Comparison of ENCODE assay signal across 16 mouse cellular contexts in the genomic region with DNA sequence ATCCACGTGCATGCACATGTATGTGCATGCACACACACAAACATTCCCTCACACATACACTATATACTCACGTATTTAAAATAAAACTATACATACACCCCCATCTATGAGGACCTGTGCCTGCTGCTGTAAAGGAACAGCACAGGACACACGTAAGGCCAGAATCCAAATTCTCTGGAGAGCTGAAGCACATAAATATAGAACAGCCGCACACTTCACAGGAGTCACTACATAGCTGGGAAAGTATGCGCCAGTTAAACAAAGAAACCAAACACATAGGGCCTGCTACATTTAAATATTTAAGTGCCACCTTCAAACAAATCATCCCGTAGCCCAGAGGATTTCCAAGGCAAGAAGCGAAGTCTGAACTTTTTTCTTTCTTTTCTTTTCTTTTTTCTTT.
DNase-seq lines count a peak whose midpoint lies in the region; ATAC-seq and TF ChIP-seq lines count a peak whose summit lies in the region.
"Had no signal": no experiment of that assay in that cellular context is flagged by ENCODE, and none has a peak within 500 bp of the region (broad histone marks: within the 10 kb centered on the region; RNA-seq: fewer than 3 reads in every experiment).

No protein-coding gene starts in this region.

- ATAC-seq in heart, embryonic 12.5 days (ENCODE audit: insufficient number of reproducible peaks, low FRiP score): no peak
- no peak for ATAC-seq in intestine, postnatal 0 days
- no peak; the same call in 1 of the 2 replicates for ATAC-seq in megakaryocyte-erythroid progenitor cell, adult 5-6 weeks (replicated peaks; ENCODE audit: low FRiP score, low TSS enrichment, poor library complexity, severe bottlenecking)
- no peak for ATAC-seq in neural tube, embryonic 15.5 days (ENCODE audit: low FRiP score)
- ATAC-seq: inflammation-experienced regulatory T-cells, adult 6 months; midbrain, embryonic 13.5 days had no signal

- H3K4me1 ChIP-seq in heart, embryonic 10.5 days: peaks cover 21% of the 10 kb centered on the region
- peaks cover 20% of the 10 kb centered on the region for H3K4me1 ChIP-seq in heart, embryonic 12.5 days (replicated peaks)
- no peaks in the 10 kb centered on the region for H3K4me1 ChIP-seq in intestine, postnatal 0 days (replicated peaks; ENCODE audit: control insufficient read depth, insufficient read depth, low read length)
- H3K4me1 ChIP-seq in neural tube, embryonic 15.5 days: no peaks in the 10 kb centered on the region
- H3K4me1 ChIP-seq: embryonic facial prominence, embryonic 15.5 days had no signal

- H3K9ac ChIP-seq in heart, embryonic 12.5 days: no peak overlapping the region
- H3K9ac ChIP-seq in intestine, postnatal 0 days (ENCODE audit: low read depth, low read length): no peak overlapping the region
- no peak overlapping the region for H3K9ac ChIP-seq in neural tube, embryonic 15.5 days (replicated peaks)
- H3K9ac ChIP-seq: embryonic facial prominence, embryonic 15.5 days; midbrain, embryonic 13.5 days had no signal

- peak; percentile 28 for DNase-seq in heart, embryonic 10.5 days (ENCODE audit: low spot score)
- no peak for DNase-seq in left cerebral cortex, adult 2 months (ENCODE audit: extremely low spot score in 1 of 2, low spot score in 2 of 2)
- no peak for DNase-seq in left cerebral cortex, adult 18-20 months (ENCODE audit: low spot score in 2 of 2)
- peak; percentile 20 for DNase-seq in brain, adult 2 months (ENCODE audit: low read depth, low spot score)
- DNase-seq: adrenal gland, adult 2 months; cerebellum, adult 2 months; kidney, postnatal 14 days; left cerebral cortex, postnatal 4 days had no signal

- no peaks in the 10 kb centered on the region for H3K27me3 ChIP-seq in heart, embryonic 10.5 days (ENCODE audit: insufficient read depth, poor library complexity, severe bottlenecking)
- H3K27me3 ChIP-seq in heart, embryonic 12.5 days (replicated peaks): no peaks in the 10 kb centered on the region
- no peaks in the 10 kb centered on the region for H3K27me3 ChIP-seq in intestine, postnatal 0 days (replicated peaks; ENCODE audit: control insufficient read depth, insufficient read depth, low read length)
- H3K27me3 ChIP-seq in neural tube, embryonic 15.5 days (replicated peaks): no peaks in the 10 kb centered on the region
- H3K27me3 ChIP-seq: embryonic facial prominence, embryonic 15.5 days; midbrain, embryonic 13.5 days had no signal

- H3K36me3 ChIP-seq in heart, embryonic 10.5 days: no peaks in the 10 kb centered on the region
- H3K36me3 ChIP-seq in heart, embryonic 12.5 days: no peaks in the 10 kb centered on the region
- no peaks in the 10 kb centered on the region for H3K36me3 ChIP-seq in intestine, postnatal 0 days (ENCODE audit: control insufficient read depth, insufficient read depth)
- no peaks in the 10 kb centered on the region for H3K36me3 ChIP-seq in neural tube, embryonic 15.5 days
- H3K36me3 ChIP-seq: embryonic facial prominence, embryonic 15.5 days; midbrain, embryonic 13.5 days had no signal

- intact Hi-C loops in left cerebral cortex, adult 2 months (cut with DNase I): loop anchor here (2.0 kb wide), 1 partner anchor 75 kb away; a partner anchor contains a TSS

- no peak overlapping the region for H3K4me3 ChIP-seq in heart, embryonic 10.5 days
- no peak overlapping the region for H3K4me3 ChIP-seq in heart, embryonic 12.5 days
- peak overlapping the region; percentile 28 for H3K4me3 ChIP-seq in left cerebral cortex, adult 2 months
- no peak overlapping the region for H3K4me3 ChIP-seq in intestine, postnatal 0 days (ENCODE audit: low read depth, low read length)
- H3K4me3 ChIP-seq in neural tube, embryonic 15.5 days (replicated peaks): no peak overlapping the region
- H3K4me3 ChIP-seq: embryonic facial prominence, embryonic 15.5 days; midbrain, embryonic 13.5 days had no signal

- H3K27ac ChIP-seq in heart, embryonic 10.5 days: peak overlapping the region; percentile 39
- no peak overlapping the region for H3K27ac ChIP-seq in heart, embryonic 12.5 days (ENCODE audit: poor library complexity, severe bottlenecking)
- H3K27ac ChIP-seq in left cerebral cortex, adult 2 months: peak overlapping the region; percentile 80; the same call in 1 of the 2 replicates
- H3K27ac ChIP-seq in intestine, postnatal 0 days (ENCODE audit: low read depth, low read length): 0 out of 2 replicates have a peak overlapping the region, but pooled peaks have one; percentile 10
- H3K27ac ChIP-seq in neural tube, embryonic 15.5 days (replicated peaks): no peak overlapping the region; the same call in 1 of the 2 replicates
- H3K27ac ChIP-seq: embryonic facial prominence, embryonic 15.5 days had no signal

- H3K4me2 ChIP-seq in heart, embryonic 12.5 days: no peak overlapping the region
- H3K4me2 ChIP-seq in intestine, postnatal 0 days (replicated peaks; ENCODE audit: low read depth): peak overlapping the region; percentile 21; the same call in 1 of the 2 replicates
- no peak overlapping the region for H3K4me2 ChIP-seq in neural tube, embryonic 15.5 days
- H3K4me2 ChIP-seq: embryonic facial prominence, embryonic 15.5 days; liver, embryonic 11.5 days; midbrain, embryonic 13.5 days had no signal

- TF ChIP-seq CTCF in left cerebral cortex, adult 2 months (IDR thresholded peaks at IDR 0.05): no peak
- TF ChIP-seq CTCF in intestine, postnatal 0 days (IDR thresholded peaks at IDR 0.05; ENCODE audit: low read depth): no peak

- 71% methylated on average over 7 of the region's 7 CpGs for WGBS in heart, embryonic 10.5 days
- 59% methylated on average over 7 of the region's 7 CpGs for WGBS in heart, embryonic 12.5 days
- WGBS in intestine, postnatal 0 days: 60% methylated on average over 7 of the region's 7 CpGs
- WGBS in neural tube, embryonic 15.5 days: 69% methylated on average over 7 of the region's 7 CpGs

- no peaks in the 10 kb centered on the region for H3K9me3 ChIP-seq in heart, embryonic 10.5 days
- no peaks in the 10 kb centered on the region for H3K9me3 ChIP-seq in heart, embryonic 12.5 days (replicated peaks)
- no peaks in the 10 kb centered on the region for H3K9me3 ChIP-seq in intestine, postnatal 0 days (ENCODE audit: control insufficient read depth)
- no peaks in the 10 kb centered on the region for H3K9me3 ChIP-seq in neural tube, embryonic 15.5 days (replicated peaks)
- H3K9me3 ChIP-seq: embryonic facial prominence, embryonic 15.5 days; midbrain, embryonic 13.5 days had no signal

Comparison
In these comparisons a context has a peak if more than half of its experiments do, and no peak if none do; other contexts are left out.
1. H3K27ac ChIP-seq: peak in heart, embryonic 10.5 days (single experiment), left cerebral cortex, adult 2 months (single experiment) and intestine, postnatal 0 days (single experiment); none in heart, embryonic 12.5 days (single experiment) and neural tube, embryonic 15.5 days (single experiment).
2. DNase-seq: peak in heart, embryonic 10.5 days (single experiment) and brain, adult 2 months (single experiment); none in left cerebral cortex, adult 2 months (0 of 2) and left cerebral cortex, adult 18-20 months (0 of 2).